Mouse (Mus musculus): ENCODE measurements around the gene Cacna1d. TPM values are rescaled to one million over a fixed set of nuclear protein-coding genes. Genes with fewer than 3 reads are reported as not detected.

The Cacna1d gene
- polyA plus RNA-seq, 1 experiment from 2014 or later, result 0.36 TPM

DNA sequence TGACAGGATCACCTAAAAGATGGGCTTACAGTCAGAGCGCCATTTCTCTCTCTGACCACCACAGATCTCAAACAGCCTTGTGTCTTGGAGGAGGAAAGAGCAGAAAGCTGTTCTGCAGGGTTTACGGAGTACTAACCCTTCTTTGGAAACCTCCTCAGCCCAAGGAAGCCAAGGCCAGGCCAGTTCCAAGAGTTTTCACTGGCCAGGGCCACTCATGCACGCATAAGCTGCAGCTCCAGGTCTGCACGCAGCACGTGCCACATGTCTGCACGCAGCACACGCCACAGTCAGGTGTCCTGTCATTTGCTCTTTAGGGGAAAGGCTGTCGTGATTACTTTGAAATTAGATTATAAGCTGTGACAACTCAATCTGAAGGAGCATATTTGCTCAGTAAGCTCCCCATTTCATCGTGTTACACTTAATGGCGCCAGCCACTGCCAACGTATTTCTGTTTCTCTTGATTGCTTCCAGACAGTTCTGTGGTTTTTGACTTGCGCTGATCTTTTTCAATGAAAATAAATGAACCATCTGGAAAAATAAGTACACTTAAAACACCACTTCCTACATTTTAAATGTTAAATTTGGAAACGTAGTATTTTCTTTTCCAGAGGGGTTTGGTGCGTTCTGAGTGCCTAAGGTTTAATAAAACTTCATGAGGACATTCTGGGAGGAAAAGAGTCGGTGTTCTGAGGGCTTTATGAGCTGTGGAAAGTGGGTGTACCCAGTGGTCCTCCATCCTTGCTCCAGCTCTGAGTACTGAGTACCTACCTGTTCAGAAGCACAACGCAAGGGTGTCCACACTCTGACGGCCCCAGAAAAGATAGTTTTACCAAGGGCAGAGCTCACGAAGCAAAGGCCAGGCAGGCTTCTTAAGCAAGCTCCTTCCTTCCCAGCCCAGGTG, 308.4 kb downstream of the Cacna1d start:
- Histone ChIP-seq H3K4me3 (ENCODE audit: low read depth, low read length) (no peak overlapping the region), H3K4me2 (ENCODE audit: low read depth, low read length) (no peak overlapping the region), H3K9me3 (ENCODE audit: low read length) (no peaks in the 10 kb centered on the region), H3K9ac (replicated peaks) (no peak overlapping the region), H3K27me3 (ENCODE audit: insufficient read depth, low read length) (no peaks in the 10 kb centered on the region), H3K4me1 (ENCODE audit: insufficient read depth) (0 out of 2 replicates have a peak, but pooled peaks cover 3% of the 10 kb centered on the region), H3K36me3 (replicated peaks; ENCODE audit: insufficient read depth, low read length) (no peaks in the 10 kb centered on the region), H3K27ac (ENCODE audit: low read depth) (no peak overlapping the region)
- TF ChIP-seq CTCF (IDR thresholded peaks at IDR 0.05; ENCODE audit: low read depth), result no peak
- TF ChIP-seq EP300 (IDR thresholded peaks at IDR 0.05; ENCODE audit: low read depth), result no peak
- no peak for DNase-seq
- ATAC-seq, result no peak
- WGBS (ENCODE audit: insufficient replicate concordance), result 69% methylated on average over 18 of the region's 18 CpGs

DNA sequence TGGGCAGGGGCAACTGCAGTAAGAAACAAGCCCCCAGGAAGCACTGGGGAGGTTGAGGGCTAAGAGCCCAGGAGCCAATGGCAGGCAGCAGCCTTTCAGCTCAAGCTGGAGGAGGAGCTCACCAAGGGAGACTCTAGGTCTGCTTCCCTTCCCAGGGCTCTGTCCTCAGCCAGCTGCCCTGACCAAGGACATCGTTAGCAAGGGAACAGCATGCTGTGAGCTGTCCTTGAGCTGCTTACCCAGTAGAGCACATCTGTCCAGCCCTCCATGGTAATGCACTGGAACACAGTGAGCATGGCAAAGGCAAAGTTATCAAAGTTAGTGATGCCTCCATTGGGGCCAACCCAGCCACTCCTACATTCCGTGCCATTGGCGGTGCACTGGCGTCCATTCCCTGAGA, 312.9 kb downstream of the Cacna1d start:
- DNase-seq, result no peak

DNA sequence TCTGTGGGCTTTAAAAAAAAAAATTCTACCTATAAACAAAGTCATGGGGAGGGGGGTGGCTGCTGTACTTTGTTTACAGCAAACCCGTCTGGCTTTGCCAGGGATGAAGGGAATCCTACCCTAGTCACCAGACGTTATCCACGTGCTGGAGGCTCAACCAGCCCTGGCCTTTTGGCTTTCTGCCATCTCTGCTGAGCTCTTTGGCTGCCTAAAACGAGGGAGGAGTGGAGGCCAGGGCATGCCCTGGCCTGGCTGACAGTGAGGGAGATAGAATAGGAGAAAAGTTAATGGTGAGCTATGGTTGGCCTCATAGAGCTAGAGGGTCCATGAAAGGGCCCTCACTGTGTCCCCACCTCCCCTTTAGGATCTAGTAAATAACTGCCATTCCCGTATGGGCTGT, 313.4 kb downstream of the Cacna1d start:
- no peak overlapping the region for H3K4me3 ChIP-seq (ENCODE audit: low read depth, low read length)
- TF ChIP-seq EP300 (IDR thresholded peaks at IDR 0.05; ENCODE audit: low read depth) (no peak), CTCF (IDR thresholded peaks at IDR 0.05; ENCODE audit: low read depth) (no peak)
- no peaks in the 10 kb centered on the region for H3K9me3 ChIP-seq (ENCODE audit: low read length)
- 39% methylated on average over 5 of the region's 5 CpGs for WGBS (ENCODE audit: insufficient replicate concordance)
- H3K4me2 ChIP-seq (ENCODE audit: low read depth, low read length), result no peak overlapping the region
- H3K27ac ChIP-seq (ENCODE audit: low read depth), result no peak overlapping the region
- H3K4me1 ChIP-seq (ENCODE audit: insufficient read depth), result peaks cover 5% of the 10 kb centered on the region
- no peak overlapping the region for H3K9ac ChIP-seq (replicated peaks)
- DNase-seq (no peak), ATAC-seq (no peak)
- H3K27me3 ChIP-seq (ENCODE audit: insufficient read depth, low read length), result no peaks in the 10 kb centered on the region
- no peaks in the 10 kb centered on the region for H3K36me3 ChIP-seq (replicated peaks; ENCODE audit: insufficient read depth, low read length)

More for the DNA sequence above, 312.9 kb downstream of the Cacna1d start:
- H3K9me3 ChIP-seq (ENCODE audit: low read length), result no peaks in the 10 kb centered on the region
- H3K4me2 ChIP-seq (ENCODE audit: low read depth, low read length), result no peak overlapping the region
- no peaks in the 10 kb centered on the region for H3K36me3 ChIP-seq (replicated peaks; ENCODE audit: insufficient read depth, low read length)
- no peak overlapping the region for H3K27ac ChIP-seq (ENCODE audit: low read depth)
- no peak for ATAC-seq
- H3K27me3 ChIP-seq (ENCODE audit: insufficient read depth, low read length), result no peaks in the 10 kb centered on the region
- no peak overlapping the region for H3K9ac ChIP-seq (replicated peaks)
- H3K4me1 ChIP-seq (ENCODE audit: insufficient read depth), result 0 out of 2 replicates have a peak, but pooled peaks cover 3% of the 10 kb centered on the region
- no peak for TF ChIP-seq CTCF (IDR thresholded peaks at IDR 0.05; ENCODE audit: low read depth)
- no peak for TF ChIP-seq EP300 (IDR thresholded peaks at IDR 0.05; ENCODE audit: low read depth)
- 87% methylated on average over 4 of the region's 4 CpGs for WGBS (ENCODE audit: insufficient replicate concordance)
- no peak overlapping the region for H3K4me3 ChIP-seq (ENCODE audit: low read depth, low read length)

DNA sequence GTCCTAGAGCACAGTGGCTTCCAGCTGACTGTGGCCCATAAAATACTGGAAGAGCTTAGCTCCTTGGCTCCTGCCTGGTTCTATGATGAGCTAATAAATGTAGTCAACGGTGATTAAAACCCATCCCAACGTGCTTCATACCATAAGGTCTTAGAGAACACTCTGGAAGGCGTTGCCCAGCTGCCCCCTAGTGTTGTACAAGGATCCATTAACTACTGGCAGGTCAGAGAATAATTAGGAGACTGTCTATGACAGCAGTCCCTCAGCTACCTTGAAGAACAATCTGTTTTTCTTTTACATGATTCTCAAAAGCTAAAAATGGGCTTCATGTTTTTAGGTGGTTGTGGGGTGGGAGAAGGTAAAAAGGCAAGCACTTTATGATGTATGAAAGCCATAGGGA, 315.9 kb downstream of the Cacna1d start:
- Histone ChIP-seq H3K9me3 (ENCODE audit: low read length) (no peaks in the 10 kb centered on the region), H3K4me1 (ENCODE audit: insufficient read depth) (peaks cover 7% of the 10 kb centered on the region), H3K4me2 (ENCODE audit: low read depth, low read length) (no peak overlapping the region), H3K27ac (ENCODE audit: low read depth) (no peak overlapping the region), H3K9ac (replicated peaks) (no peak overlapping the region), H3K27me3 (ENCODE audit: insufficient read depth, low read length) (no peaks in the 10 kb centered on the region), H3K4me3 (ENCODE audit: low read depth, low read length) (no peak overlapping the region), H3K36me3 (replicated peaks; ENCODE audit: insufficient read depth, low read length) (no peaks in the 10 kb centered on the region)
- WGBS (ENCODE audit: insufficient replicate concordance), result 59% methylated on average over 3 of the region's 3 CpGs
- no peak for DNase-seq
- no peak for ATAC-seq
- no peak for TF ChIP-seq EP300 (IDR thresholded peaks at IDR 0.05; ENCODE audit: low read depth)
- peak; percentile 17; the same call in 1 of the 2 replicates for TF ChIP-seq CTCF (IDR thresholded peaks at IDR 0.05; ENCODE audit: low read depth)

DNA sequence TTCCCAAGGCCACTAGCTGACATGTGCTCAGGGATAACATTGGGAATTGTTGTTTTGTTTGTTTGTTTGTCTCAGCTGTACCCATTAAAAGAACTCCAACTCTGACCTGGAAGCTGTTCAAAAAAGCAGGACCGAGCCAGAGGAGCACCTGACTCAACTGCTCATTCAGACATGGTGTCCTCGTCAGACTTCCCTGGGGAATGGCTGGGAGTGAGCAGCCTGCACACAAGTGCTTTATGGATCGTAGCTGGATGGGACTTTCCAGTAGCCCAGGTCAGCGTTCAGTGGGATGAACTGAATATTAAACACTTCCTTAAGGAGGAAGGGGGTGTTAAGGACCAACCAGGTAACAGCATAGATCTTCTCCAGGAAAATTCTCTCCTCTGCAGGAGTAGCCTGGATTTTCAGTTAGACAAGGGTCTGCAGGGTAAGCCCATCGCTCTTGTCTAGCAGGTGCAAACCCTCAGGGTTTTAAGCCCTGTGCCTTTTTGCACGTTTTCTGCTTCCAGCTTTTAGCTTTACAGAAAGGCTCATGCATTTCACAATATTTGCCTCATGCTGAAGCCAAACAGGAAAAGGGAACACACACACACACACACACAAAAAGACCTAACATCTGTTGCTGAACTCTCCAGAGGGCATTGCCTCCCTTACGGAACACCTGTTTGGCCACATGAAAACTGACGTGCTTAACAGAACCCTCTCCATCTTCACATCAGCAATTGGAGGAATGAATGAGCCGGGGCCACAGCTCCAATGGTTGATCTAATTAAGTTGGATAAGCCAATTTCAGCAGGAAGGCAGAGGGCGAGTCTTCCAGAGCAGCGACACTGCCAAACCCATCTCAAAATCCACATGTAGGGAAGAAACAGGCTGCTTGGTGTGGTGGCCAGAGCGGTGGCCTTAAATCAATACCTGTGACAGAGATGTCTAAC, 318.2 kb downstream of the Cacna1d start:
- no peak for TF ChIP-seq EP300 (IDR thresholded peaks at IDR 0.05; ENCODE audit: low read depth)
- no peak for TF ChIP-seq CTCF (IDR thresholded peaks at IDR 0.05; ENCODE audit: low read depth)
- no peaks in the 10 kb centered on the region for H3K36me3 ChIP-seq (replicated peaks; ENCODE audit: insufficient read depth, low read length)
- H3K27me3 ChIP-seq (ENCODE audit: insufficient read depth, low read length), result no peaks in the 10 kb centered on the region
- no peak overlapping the region for H3K9ac ChIP-seq (replicated peaks)
- H3K4me1 ChIP-seq (ENCODE audit: insufficient read depth), result peaks cover 6% of the 10 kb centered on the region
- H3K4me2 ChIP-seq (ENCODE audit: low read depth, low read length), result no peak overlapping the region
- no peaks in the 10 kb centered on the region for H3K9me3 ChIP-seq (ENCODE audit: low read length)
- H3K27ac ChIP-seq (ENCODE audit: low read depth), result no peak overlapping the region
- DNase-seq (no peak), ATAC-seq (peak; percentile 35; the same call in 1 of the 2 replicates)
- H3K4me3 ChIP-seq (ENCODE audit: low read depth, low read length), result no peak overlapping the region
- 59% methylated on average over 12 of the region's 12 CpGs for WGBS (ENCODE audit: insufficient replicate concordance)

DNA sequence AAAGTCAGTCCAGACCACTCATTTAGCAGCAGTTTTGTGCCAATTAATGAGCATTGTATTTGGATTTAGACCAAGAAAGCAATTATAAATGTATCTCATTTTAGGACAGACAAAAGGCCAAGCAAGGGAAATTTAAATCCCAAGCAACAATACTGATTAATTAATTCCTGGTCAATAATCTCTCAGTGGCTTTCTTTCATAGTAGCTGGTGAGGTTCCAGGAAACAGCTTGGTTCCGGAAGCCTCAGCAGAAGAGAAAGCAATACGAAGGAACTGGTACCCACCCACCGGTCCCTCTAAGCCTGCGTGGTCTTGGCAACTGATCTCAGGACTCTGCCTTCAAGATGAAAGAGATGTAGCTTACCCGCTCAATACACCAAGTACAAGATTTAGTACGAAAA, 319.7 kb downstream of the Cacna1d start:
- WGBS (ENCODE audit: insufficient replicate concordance), result 78% methylated on average over 6 of the region's 6 CpGs
- H3K4me1 ChIP-seq (ENCODE audit: insufficient read depth), result peaks cover 4% of the 10 kb centered on the region
- ATAC-seq, result no peak

More for the DNA sequence above, 319.7 kb downstream of the Cacna1d start:
- no peaks in the 10 kb centered on the region for H3K27me3 ChIP-seq (ENCODE audit: insufficient read depth, low read length)
- H3K4me3 ChIP-seq (ENCODE audit: low read depth, low read length), result no peak overlapping the region
- H3K9me3 ChIP-seq (ENCODE audit: low read length), result no peaks in the 10 kb centered on the region
- H3K27ac ChIP-seq (ENCODE audit: low read depth), result no peak overlapping the region
- no peak overlapping the region for H3K9ac ChIP-seq (replicated peaks)
- no peak for DNase-seq
- no peak for TF ChIP-seq CTCF (IDR thresholded peaks at IDR 0.05; ENCODE audit: low read depth)
- no peak for TF ChIP-seq EP300 (IDR thresholded peaks at IDR 0.05; ENCODE audit: low read depth)
- no peak overlapping the region for H3K4me2 ChIP-seq (ENCODE audit: low read depth, low read length)
- no peaks in the 10 kb centered on the region for H3K36me3 ChIP-seq (replicated peaks; ENCODE audit: insufficient read depth, low read length)

Measured in liver, postnatal 0 days (tissue).